Mouse (Mus musculus) mouse trophoblast stem cell (cell line): ENCODE measurements around the gene Dap3.
"Not testable (repeated sequence)": the region's sequence is repeated elsewhere in the genome, so short reads cannot be mapped to it uniquely, and the experiment has no call there.

ENCODE experiments used
- in situ Hi-C, 2 experiments: fragments of 300-500 bp; cut with MseI, MboI; formaldehyde crosslinking; loops; 2 replicates in 1 of 2; 3 replicates in 1 of 2; pipeline ENCODE4 v1.15.1; 2025

Gene Dap3

GRCm38 (mm10) chr3:88913511-88914383 lies 37.2 kb downstream of the Dap3 start, which contains the start of gene Msto1:
TSS of gene Msto1 (minus strand) at chr3:88913999.
- in situ Hi-C loops, result loop anchor here in 1 of 2 experiments (10.0 kb wide), 1 partner anchor 59 kb away; no protein-coding TSS in a partner anchor

- in situ Hi-C loops, result loop anchor here in 1 of 2 experiments (10.0 kb wide), 1 partner anchor 58 kb away; no protein-coding TSS in a partner anchor
Measured at GRCm38 (mm10) chr3:88912585-88912984, 38.4 kb downstream of the Dap3 start.

GRCm38 (mm10) chr3:88906393-88907159 lies 44.4 kb downstream of the Dap3 start:
- in situ Hi-C loops, result no loop called here

- in situ Hi-C loops, result no loop called here
Measured at GRCm38 (mm10) chr3:88905741-88906140, 45.2 kb downstream of the Dap3 start.

GRCm38 (mm10) chr3:88905209-88905608 lies 45.8 kb downstream of the Dap3 start:
- in situ Hi-C loops, result no loop called here

- in situ Hi-C loops, result no loop called here
Measured at GRCm38 (mm10) chr3:88904803-88905202, 46.2 kb downstream of the Dap3 start.

GRCm38 (mm10) chr3:88893011-88893410 lies 58.0 kb downstream of the Dap3 start:
- in situ Hi-C loops, result not testable (repeated sequence)

GRCm38 (mm10) chr3:88882536-88882935 lies 68.4 kb downstream of the Dap3 start:
- in situ Hi-C loops, result not testable (repeated sequence)
